Mouse (Mus musculus): ENCODE measurements around the gene Nfatc2. TPM values are rescaled to one million over a fixed set of nuclear protein-coding genes. Genes with fewer than 3 reads are reported as not detected.

The Nfatc2 gene
- total RNA-seq, 2 experiments from 2014 or later: 10.1 to 12.8 TPM

DNA sequence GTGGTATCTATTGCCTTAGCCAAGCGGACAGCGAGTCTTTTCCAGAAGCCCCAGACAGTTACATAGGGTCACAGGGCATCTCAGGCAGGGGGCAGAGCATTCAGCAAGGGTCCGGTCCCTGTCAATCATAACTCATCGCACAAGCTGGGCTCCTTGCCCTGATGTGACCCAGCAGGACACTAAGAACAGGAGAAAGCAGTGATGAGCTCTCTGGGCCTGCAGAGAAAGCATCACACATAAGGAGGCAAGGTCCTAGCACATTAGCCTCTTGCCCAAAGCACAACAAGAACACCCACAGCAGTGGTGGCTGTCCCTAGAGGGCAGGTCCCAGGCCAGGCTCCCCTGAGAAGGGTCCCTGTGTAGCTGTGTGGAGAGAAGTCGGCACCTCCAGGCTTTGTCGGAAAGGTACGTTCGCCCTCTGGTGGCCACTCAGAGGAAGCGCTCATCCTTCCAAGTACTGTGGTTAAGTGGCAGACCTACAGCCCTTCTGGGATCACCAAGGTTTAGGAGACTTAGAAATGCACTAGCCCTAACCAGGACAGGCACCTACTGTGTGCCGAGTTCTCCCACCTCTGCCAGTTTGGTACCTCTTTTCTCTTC lies 156.1 kb downstream of the Nfatc2 start:
- DNase-seq (ENCODE audit: low spot score): peak; percentile 45

- no peak for DNase-seq (ENCODE audit: low spot score)
Observed at GRCm38 (mm10) chr2:168444126-168444525, 157.3 kb downstream of the Nfatc2 start.

GRCm38 (mm10) chr2:168441494-168441893 lies 160.0 kb downstream of the Nfatc2 start:
- DNase-seq (ENCODE audit: low spot score): no peak

GRCm38 (mm10) chr2:168440918-168441328 lies 160.5 kb downstream of the Nfatc2 start:
- no peak for DNase-seq (ENCODE audit: low spot score)

DNA sequence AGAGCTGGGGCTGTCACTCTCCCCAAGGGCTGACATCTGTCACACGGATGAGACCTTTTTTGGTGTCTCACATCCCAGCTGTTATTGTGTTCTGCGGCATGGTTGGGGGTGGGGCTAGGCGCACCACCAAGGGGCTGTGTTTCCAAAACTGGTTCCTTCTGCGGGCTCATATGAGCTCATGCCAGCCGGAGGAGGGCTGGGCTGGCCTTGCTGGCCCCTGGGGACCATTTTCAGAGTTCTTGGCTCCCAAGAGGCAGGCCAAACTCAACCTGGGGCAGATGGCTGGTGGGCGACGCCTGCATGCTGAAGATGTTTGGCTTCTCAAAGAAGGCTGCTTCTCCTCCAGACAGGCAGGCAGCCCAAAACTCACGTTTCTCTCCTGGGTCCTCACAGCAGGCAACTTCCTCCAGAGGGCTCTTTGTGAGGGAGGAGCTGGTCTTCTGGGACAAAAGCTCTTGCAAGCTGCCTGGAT lies 162.4 kb downstream of the Nfatc2 start:
- DNase-seq (ENCODE audit: low spot score): no peak

- DNase-seq (ENCODE audit: low spot score): no peak
Observed at GRCm38 (mm10) chr2:168434187-168434586, 167.3 kb downstream of the Nfatc2 start.

DNA sequence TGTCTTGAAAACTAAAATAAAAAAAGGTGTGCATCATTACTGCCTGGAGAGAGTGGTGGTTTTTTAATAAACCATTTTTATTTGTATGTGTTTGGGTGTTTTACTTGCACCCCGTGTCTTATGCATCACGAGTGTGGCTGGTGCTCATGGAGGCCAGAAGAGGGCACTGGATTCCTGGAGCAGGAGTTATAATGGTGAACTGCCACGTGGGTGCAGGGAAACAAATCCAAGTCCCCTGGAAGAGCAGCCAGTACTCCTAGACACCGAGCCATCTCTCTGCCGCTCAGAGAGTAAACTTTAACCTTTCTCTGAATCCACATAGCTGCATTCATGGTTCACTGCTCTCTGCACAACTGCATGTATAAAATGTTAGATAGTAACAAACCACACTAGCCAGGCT lies 168.1 kb downstream of the Nfatc2 start:
- no peak for DNase-seq (ENCODE audit: low spot score)

DNA sequence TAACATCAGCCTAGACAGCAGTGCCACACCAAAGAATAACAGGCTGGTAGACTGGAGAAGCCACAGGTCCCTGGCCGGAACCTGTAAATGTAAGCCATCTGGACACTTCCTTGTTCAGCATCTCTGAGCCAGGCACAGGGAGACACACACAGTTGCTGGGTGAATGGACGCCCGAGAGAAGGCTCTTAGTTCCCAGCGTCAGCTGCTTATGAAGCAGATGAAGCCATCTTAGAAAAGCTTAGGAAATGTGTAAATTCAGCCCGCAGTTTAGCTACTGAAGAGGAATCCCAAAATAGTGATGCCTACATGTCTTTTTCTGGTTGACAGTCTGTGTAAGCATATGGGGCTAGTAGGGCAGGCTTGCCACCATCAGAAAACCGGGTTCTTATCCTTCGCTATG lies 169.1 kb downstream of the Nfatc2 start:
- DNase-seq (ENCODE audit: low spot score): no peak

DNA sequence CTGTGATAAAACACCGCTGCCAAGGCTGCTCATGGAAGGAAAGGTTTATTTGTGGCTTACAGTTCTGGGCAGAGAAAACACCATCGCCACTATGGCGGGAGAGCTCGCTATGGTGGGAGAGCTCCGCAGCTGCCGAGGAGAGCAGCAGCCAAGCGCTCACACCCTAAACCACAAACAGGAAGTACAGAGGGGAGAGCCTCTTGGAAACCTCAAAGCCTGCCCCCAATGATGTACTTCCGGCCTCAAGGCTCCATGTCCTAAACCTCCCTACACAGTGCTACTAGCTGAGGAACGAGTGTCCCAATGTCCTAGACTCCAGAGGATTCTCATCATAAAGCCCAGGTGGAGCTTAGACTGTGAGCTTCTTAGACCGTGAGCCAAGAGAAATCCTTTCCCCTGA lies 171.9 kb downstream of the Nfatc2 start:
- no peak for DNase-seq (ENCODE audit: low spot score)

DNA sequence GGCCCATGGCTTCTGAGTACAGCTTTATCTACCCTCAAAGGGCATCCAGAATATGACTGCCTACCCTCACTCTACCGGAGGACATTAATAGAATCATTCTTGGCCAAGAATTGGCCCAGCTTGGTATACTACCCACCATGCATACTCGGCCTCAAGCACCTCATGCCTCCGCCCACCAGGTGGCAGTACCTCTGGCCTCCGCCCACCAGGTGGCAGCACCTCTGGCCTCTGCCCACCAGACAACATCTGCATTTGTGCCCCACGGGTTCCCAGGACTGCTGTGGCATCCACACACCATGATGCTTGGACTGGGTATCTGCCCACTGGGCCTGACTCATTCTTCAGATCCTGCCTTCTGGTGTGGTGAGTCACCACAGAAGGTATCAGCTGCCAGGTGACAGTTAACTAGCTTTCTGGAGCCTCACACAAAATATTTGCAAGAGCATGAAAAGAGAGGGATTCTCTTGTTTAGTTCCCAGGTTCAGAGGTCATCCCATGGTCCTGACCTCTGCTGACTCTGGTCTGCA lies 173.0 kb downstream of the Nfatc2 start:
- DNase-seq (ENCODE audit: low spot score): no peak

Small RNA genes within 50 kb of the gene (microRNA-seq; reads per million reads assigned to microRNA genes)
- not detected for gene Mir7004

Other genes starting within 250 kb of the Nfatc2 start
- gene Atp9a, start 140.8 kb upstream of the Nfatc2 start, total RNA-seq (2021): 10 to 100 TPM; 30.4 to 32.3 TPM
- 1 to 10 TPM; 2.4 to 3.0 TPM for gene Sall4, start 166.3 kb upstream of the Nfatc2 start, total RNA-seq (2021)

All from gastrocnemius, adult 18-20 months (tissue).